Mouse (Mus musculus) liver, embryonic 14.5 days (tissue): ENCODE results near the gene Ubxn7.

Experiments used
- CTCF ChIP-seq: IDR thresholded peaks from 2 replicates; pipeline ENCODE4 v1.5.1; 2016; ENCODE audit warnings: antibody characterized with exemption, low read depth, control low read depth
- EP300 ChIP-seq: IDR thresholded peaks from 2 replicates; pipeline ENCODE4 v1.6.1; 2016; ENCODE audit warnings: antibody characterized with exemption, low read depth

DNA sequence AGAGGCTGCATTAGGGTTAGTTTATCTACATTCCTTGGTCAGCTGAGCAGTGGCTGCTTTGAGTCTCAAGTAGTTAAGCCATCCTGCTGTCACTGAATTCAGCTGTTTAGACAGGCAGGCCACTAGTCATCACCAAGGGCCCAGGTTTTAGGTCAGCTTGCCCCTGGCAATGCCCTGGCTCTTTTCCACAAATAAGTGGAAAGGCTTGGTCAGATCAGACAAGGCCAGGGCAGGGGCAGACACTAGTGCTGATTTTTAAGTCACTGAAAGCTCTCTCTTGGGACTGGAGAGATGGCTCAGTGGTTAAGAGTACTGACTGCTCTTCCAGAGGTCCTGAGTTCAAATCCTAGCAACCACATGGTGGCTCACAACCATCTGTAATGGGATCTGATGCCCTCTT, 4.9 kb downstream of the Ubxn7 start:
- no peak for TF ChIP-seq CTCF
- TF ChIP-seq EP300, result no peak
